Mouse (Mus musculus): Measurements from ENCODE around the gene Gm10190. TPM values are rescaled to one million over a fixed set of nuclear protein-coding genes. Genes with fewer than 3 reads are reported as not detected.

The Gm10190 gene
- polyA plus RNA-seq, 1 experiment from 2014 or later, result 2.1 TPM

GRCm38 (mm10) chr17:80326431-80326830, 46.9 kb downstream of the Gm10190 start:
- Histone ChIP-seq H3K9ac (ENCODE audit: low read length) (no peak overlapping the region), H3K27me3 (replicated peaks; ENCODE audit: control insufficient read depth, insufficient read depth, low read length) (no peaks in the 10 kb centered on the region), H3K4me1 (ENCODE audit: control insufficient read depth, insufficient read depth, low read length) (no peaks in the 10 kb centered on the region), H3K4me2 (ENCODE audit: low read length) (no peak overlapping the region), H3K36me3 (ENCODE audit: control insufficient read depth, insufficient read depth, low read length) (no peaks in the 10 kb centered on the region), H3K4me3 (ENCODE audit: low read depth, low read length) (no peak overlapping the region), H3K9me3 (replicated peaks; ENCODE audit: control insufficient read depth, low read length) (no peaks in the 10 kb centered on the region), H3K27ac (ENCODE audit: low read depth, low read length) (no peak overlapping the region)
- ATAC-seq (no peak), DNase-seq (ENCODE audit: low spot score) (no peak)
- 74% methylated on average over 3 of the region's 3 CpGs for WGBS

- WGBS, result 86% methylated on average over 5 of the region's 5 CpGs
- no peaks in the 10 kb centered on the region for H3K36me3 ChIP-seq (ENCODE audit: control insufficient read depth, insufficient read depth, low read length)
- no peak overlapping the region for H3K4me2 ChIP-seq (ENCODE audit: low read length)
- ATAC-seq (no peak), DNase-seq (ENCODE audit: low spot score) (no peak)
- H3K4me1 ChIP-seq (ENCODE audit: control insufficient read depth, insufficient read depth, low read length), result no peaks in the 10 kb centered on the region
- no peaks in the 10 kb centered on the region for H3K27me3 ChIP-seq (replicated peaks; ENCODE audit: control insufficient read depth, insufficient read depth, low read length)
- no peak overlapping the region for H3K27ac ChIP-seq (ENCODE audit: low read depth, low read length)
- H3K9ac ChIP-seq (ENCODE audit: low read length), result no peak overlapping the region
- no peak overlapping the region for H3K4me3 ChIP-seq (ENCODE audit: low read depth, low read length)
- H3K9me3 ChIP-seq (replicated peaks; ENCODE audit: control insufficient read depth, low read length), result no peaks in the 10 kb centered on the region
Observed at GRCm38 (mm10) chr17:80325456-80325855, 47.9 kb downstream of the Gm10190 start.

GRCm38 (mm10) chr17:80324521-80324920, 48.8 kb downstream of the Gm10190 start:
- H3K9me3 ChIP-seq (replicated peaks; ENCODE audit: control insufficient read depth, low read length), result no peaks in the 10 kb centered on the region
- no peak overlapping the region for H3K9ac ChIP-seq (ENCODE audit: low read length)
- WGBS, result 79% methylated on average over 7 of the region's 7 CpGs
- H3K27me3 ChIP-seq (replicated peaks; ENCODE audit: control insufficient read depth, insufficient read depth, low read length), result no peaks in the 10 kb centered on the region
- H3K36me3 ChIP-seq (ENCODE audit: control insufficient read depth, insufficient read depth, low read length), result no peaks in the 10 kb centered on the region
- no peaks in the 10 kb centered on the region for H3K4me1 ChIP-seq (ENCODE audit: control insufficient read depth, insufficient read depth, low read length)
- no peak overlapping the region for H3K27ac ChIP-seq (ENCODE audit: low read depth, low read length)
- H3K4me2 ChIP-seq (ENCODE audit: low read length), result no peak overlapping the region
- no peak overlapping the region for H3K4me3 ChIP-seq (ENCODE audit: low read depth, low read length)
- no peak for ATAC-seq
- no peak for DNase-seq (ENCODE audit: low spot score)

- no peak overlapping the region for H3K4me3 ChIP-seq (ENCODE audit: low read depth, low read length)
- WGBS, result 84% methylated on average over 8 of the region's 8 CpGs
- ATAC-seq (no peak), DNase-seq (ENCODE audit: low spot score) (no peak)
- no peak overlapping the region for H3K27ac ChIP-seq (ENCODE audit: low read depth, low read length)
- H3K9me3 ChIP-seq (replicated peaks; ENCODE audit: control insufficient read depth, low read length), result no peaks in the 10 kb centered on the region
- H3K4me1 ChIP-seq (ENCODE audit: control insufficient read depth, insufficient read depth, low read length), result no peaks in the 10 kb centered on the region
- no peak overlapping the region for H3K9ac ChIP-seq (ENCODE audit: low read length)
- no peaks in the 10 kb centered on the region for H3K27me3 ChIP-seq (replicated peaks; ENCODE audit: control insufficient read depth, insufficient read depth, low read length)
- no peak overlapping the region for H3K4me2 ChIP-seq (ENCODE audit: low read length)
- no peaks in the 10 kb centered on the region for H3K36me3 ChIP-seq (ENCODE audit: control insufficient read depth, insufficient read depth, low read length)
Observed at GRCm38 (mm10) chr17:80323658-80324057, 49.7 kb downstream of the Gm10190 start.

Other genes with a start within 250 kb of the Gm10190 start
- gene Galm, start 246.1 kb downstream of the Gm10190 start, polyA plus RNA-seq (2014; fragmentation: Nextera tagmentation; extraction: Ambion mirVana), result 2.4 and 3.5 TPM in 2 replicates
- 664 and 688 TPM in 2 replicates for gene Srsf7, start 166.2 kb downstream of the Gm10190 start, polyA plus RNA-seq (2014; fragmentation: Nextera tagmentation; extraction: Ambion mirVana)
- 0.11 and 0.15 TPM in 2 replicates for gene Ttc39d, start 166.1 kb downstream of the Gm10190 start, polyA plus RNA-seq (2014; fragmentation: Nextera tagmentation; extraction: Ambion mirVana)
- 30.1 and 34.4 TPM in 2 replicates for gene Gemin6, start 149.1 kb downstream of the Gm10190 start, polyA plus RNA-seq (2014; fragmentation: Nextera tagmentation; extraction: Ambion mirVana)
- gene Morn2, start 83.3 kb downstream of the Gm10190 start, polyA plus RNA-seq (2014; fragmentation: Nextera tagmentation; extraction: Ambion mirVana), result 42.7 and 52.7 TPM in 2 replicates
- gene Dhx57, start 83.1 kb downstream of the Gm10190 start, polyA plus RNA-seq (2014; fragmentation: Nextera tagmentation; extraction: Ambion mirVana), result 36.1 and 42.0 TPM in 2 replicates
- 0.66 and 0.88 TPM in 2 replicates for gene Arhgef33, start 66.1 kb downstream of the Gm10190 start, polyA plus RNA-seq (2014; fragmentation: Nextera tagmentation; extraction: Ambion mirVana)
- 7.9 and 9.3 TPM in 2 replicates for gene Sos1, start 106.9 kb upstream of the Gm10190 start, polyA plus RNA-seq (2014; fragmentation: Nextera tagmentation; extraction: Ambion mirVana)
- 3.6 and 4.8 TPM in 2 replicates for gene Cdkl4, start 204.3 kb upstream of the Gm10190 start, polyA plus RNA-seq (2014; fragmentation: Nextera tagmentation; extraction: Ambion mirVana)

All from forebrain, embryonic 14.5 days (tissue).